Mouse (Mus musculus) spleen, adult 18-20 months (tissue): ENCODE results near the gene Etnk1.

Experiments used
- DNase-seq, 2 experiments: peaks; one replicate each; pipeline ENCODE4 v3.0.0; 2022; ENCODE audit warnings: mixed read lengths in 2 of 2

Etnk1 gene

GRCm38 (mm10) chr6:143221245-143221644 lies 54.2 kb downstream of the Etnk1 start:
- peak in 1 of 2 experiments; percentile 19 for DNase-seq

- DNase-seq = no peak
Measured at GRCm38 (mm10) chr6:143224057-143224456, 57.0 kb downstream of the Etnk1 start.

GRCm38 (mm10) chr6:143224885-143225284 lies 57.9 kb downstream of the Etnk1 start:
- no peak for DNase-seq

- no peak for DNase-seq
Measured at GRCm38 (mm10) chr6:143228696-143229095, 61.7 kb downstream of the Etnk1 start.

DNA sequence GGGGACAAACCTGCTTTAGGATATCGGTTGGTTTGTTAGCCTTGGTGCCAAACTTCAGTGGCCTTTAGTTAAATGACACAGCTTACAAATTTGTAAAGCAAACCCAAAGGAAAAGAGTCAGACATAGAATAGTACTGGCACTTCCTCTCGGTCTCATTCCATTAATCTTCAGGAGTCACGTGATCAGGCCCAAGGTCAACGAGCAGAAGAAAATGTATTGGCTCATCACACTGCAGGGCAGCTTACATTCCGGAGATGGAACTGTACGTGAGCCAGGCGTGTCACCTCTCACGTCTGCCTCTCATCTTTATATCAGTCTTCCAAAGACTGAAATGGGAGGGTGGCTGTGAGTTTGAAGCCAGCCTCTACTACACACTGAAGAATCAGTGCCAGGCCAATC lies 62.9 kb downstream of the Etnk1 start:
- DNase-seq = no peak

DNA sequence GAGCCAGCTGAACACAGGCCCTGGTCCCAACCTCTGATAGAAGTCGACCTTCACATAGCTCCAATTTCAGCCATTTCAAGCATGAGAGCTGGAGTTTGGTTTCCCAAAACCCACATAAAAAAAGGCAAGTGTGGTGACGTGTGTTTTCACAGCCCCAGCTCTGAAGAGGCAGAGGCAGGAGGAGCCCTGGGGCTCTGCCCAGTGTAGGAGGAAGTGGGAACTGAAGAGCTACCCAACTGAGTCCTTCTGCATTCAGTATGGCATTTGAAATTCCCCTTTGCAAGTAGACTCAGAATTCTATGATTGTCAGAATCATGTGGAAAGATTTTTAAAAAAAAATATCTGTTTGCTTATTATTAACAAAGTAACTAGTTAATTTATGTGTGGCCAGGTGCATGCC lies 63.9 kb downstream of the Etnk1 start:
- no peak for DNase-seq

DNA sequence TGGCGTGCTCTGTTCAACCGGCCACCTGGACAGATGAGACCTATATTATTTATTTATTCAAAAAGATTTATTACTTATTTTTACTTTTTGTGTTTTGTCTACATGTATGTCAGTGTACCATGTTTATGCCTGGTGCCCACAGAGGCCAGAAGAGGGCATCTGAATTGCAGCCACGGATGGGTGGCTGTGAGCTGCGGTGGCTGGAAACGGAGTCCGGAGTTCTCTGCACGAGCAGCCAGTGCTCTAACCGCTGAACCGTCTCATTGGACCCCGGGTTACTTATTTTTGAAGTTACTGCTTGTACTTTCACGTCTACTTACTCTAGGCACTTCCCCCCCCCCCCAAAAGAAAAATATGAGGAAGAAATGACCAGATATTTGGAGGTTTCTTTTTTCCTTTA lies 65.7 kb downstream of the Etnk1 start:
- no peak for DNase-seq

DNA sequence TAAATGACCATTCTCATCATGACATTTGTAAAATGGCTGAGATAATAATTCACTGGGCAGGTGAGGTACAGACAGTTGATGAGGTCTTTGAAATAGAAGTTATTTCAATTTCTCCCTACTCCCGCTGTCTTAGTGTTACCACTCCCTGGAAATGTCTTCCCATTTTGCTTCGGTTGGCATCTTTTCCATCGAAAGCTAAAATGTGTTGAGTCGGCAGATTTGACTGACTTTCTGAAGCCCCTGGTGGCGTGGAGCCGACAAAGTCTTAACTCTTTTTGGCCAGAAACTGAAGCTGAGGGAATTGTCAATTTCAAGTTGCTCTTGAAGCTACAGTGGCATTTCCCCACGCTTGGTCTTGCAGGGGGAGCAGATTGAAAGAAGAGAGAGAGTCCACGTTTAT lies 67.8 kb downstream of the Etnk1 start:
- no peak for DNase-seq

- no peak for DNase-seq
Measured at GRCm38 (mm10) chr6:143239362-143240074, 72.5 kb downstream of the Etnk1 start.

- DNase-seq = no peak
Measured at GRCm38 (mm10) chr6:143243191-143243590, 76.2 kb downstream of the Etnk1 start.

DNA sequence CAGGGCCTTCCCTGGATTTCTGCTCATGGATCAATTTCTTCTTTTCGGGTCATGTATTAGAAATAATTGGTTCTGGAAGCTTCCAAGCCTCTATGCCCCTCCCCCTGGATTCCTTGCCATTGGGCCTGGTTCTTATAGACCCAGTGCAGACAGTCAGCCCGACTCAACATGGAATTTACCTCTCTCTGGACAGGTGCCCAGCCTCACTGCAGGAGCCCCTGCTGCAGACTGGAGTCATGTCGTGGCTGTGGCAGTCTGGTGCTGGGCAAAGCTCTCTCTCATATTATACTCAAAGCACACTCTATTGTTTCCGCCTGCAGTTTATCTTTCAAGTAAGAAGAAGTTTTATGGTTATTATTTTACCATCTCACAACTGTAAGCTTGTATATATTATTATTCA lies 90.9 kb downstream of the Etnk1 start:
- DNase-seq = no peak

DNA sequence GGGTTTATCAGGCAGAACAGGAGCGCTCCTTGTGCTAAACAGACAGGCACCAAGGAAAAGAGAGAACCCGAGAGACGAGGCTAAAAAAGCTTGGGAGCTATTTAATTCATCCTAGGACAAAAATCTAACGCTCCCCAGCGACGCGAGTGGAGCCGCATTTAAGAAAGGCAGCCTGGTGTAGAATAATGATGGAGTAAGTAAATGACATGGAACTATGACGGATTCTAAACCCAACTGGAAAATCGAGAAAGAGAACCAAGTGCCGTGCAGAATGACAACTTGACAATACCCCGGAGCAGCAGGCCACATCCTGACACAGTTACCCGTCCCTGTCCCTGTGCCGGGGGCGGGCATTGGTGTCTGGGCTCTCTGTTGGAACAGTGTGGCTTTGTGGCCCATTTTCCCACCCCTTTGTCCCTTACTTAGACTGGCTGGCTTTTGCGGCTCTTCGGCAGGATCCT lies 92.2 kb downstream of the Etnk1 start:
- DNase-seq = no peak

- no peak for DNase-seq
Measured at GRCm38 (mm10) chr6:143259870-143260559, 93.0 kb downstream of the Etnk1 start.

GRCm38 (mm10) chr6:143260560-143261288 lies 93.7 kb downstream of the Etnk1 start:
- DNase-seq = no peak

- DNase-seq = no peak
Measured at GRCm38 (mm10) chr6:143261289-143261665, 94.3 kb downstream of the Etnk1 start.

DNA sequence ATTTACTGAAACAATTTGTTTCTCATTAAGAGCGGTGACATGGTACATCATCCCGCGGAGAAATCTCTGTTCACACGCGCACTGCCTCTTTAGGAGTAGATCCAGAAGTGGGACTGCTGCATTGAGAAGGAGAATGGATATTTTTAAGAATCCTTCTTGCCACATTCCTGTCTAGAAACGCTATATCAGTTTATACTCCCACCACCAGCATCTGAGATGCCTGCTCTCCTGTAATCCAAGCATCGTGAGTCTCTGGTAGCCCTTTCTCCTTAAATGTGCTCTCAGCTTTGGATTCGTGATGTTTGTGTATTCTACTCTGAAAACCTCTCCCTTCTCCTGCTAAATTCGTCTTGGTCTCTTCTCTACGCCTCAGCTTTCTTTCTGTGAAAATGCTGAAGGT lies 98.5 kb downstream of the Etnk1 start:
- no peak for DNase-seq

GRCm38 (mm10) chr6:143279222-143279621 lies 112.2 kb downstream of the Etnk1 start:
- DNase-seq = no peak
